Mouse (Mus musculus): ENCODE data around the gene D3Ertd254e.

DNA sequence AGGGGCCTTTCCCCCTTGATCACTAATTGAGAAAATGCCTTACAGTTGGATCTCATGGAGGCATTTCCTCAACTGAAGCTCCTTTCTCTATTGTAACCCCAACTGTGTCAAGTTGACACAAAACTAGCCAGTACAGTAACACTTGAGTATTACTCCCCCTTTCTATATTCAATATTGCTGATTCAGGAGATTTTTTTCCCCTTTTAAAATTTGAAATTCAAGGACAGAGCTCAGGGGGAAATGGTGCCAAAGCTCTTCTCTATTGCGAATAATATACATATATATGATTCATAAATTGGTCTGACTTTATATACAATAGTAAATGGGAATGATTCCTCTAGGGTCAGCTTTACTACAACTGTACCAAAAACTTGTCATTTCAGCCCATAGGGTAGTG, 282 bp upstream of the D3Ertd254e start:
- TF ChIP-seq CTCF (IDR thresholded peaks at IDR 0.05; ENCODE audit: borderline replicate concordance, control insufficient read depth, extremely low read depth, insufficient read depth, low read length, poor library complexity) (no peak), POLR2A (IDR thresholded peaks at IDR 0.05; ENCODE audit: control insufficient read depth, extremely low read depth, insufficient read depth, low read length, poor library complexity) (no peak)
